Mouse (Mus musculus) liver, adult 2 months (tissue): ENCODE data around the gene Rarb. TPM values are rescaled to one million over a fixed set of nuclear protein-coding genes. Genes with fewer than 3 reads are reported as not detected.
A peak's percentile ranks its signal among the peaks of the same experiment; 100 is the strongest.

Experiments
- DNase-seq: peaks from one replicate; pipeline ENCODE4 v3.0.0-alpha.2; 2011; ENCODE audit warnings: low read depth, low spot score; ENCODE audit errors: extremely low read depth
- H3K27ac ChIP-seq: fragments of 200-500 bp; replicated peaks from 2 replicates; pipeline ENCODE4 v1.5.1; 2012; ENCODE audit warnings: low read depth, mild to moderate bottlenecking, control low read depth, inconsistent platforms, low read length; ENCODE audit not compliant: insufficient read depth
- H3K27me3 ChIP-seq: fragments of 200-500 bp; 2 replicates; pipeline ENCODE4 v1.6.1; 2012; ENCODE audit warnings: mild to moderate bottlenecking, moderate library complexity, low read length, inconsistent platforms; ENCODE audit not compliant: control insufficient read depth, insufficient read depth
- H3K36me3 ChIP-seq: fragments of 200-500 bp; 2 replicates; pipeline ENCODE4 v1.6.1; 2012; ENCODE audit warnings: low read length, inconsistent platforms; ENCODE audit not compliant: control insufficient read depth, insufficient read depth
- H3K4me1 ChIP-seq: fragments of 200-500 bp; 2 replicates; pipeline ENCODE4 v1.6.1; 2011; ENCODE audit warnings: low read length; ENCODE audit not compliant: control insufficient read depth, insufficient read depth
- H3K4me3 ChIP-seq: fragments of 200-500 bp; 2 replicates; pipeline ENCODE4 v1.5.1; 2011; ENCODE audit warnings: low read depth, mild to moderate bottlenecking, control low read depth, low read length, moderate library complexity; ENCODE audit not compliant: insufficient read depth
- H3K79me2 ChIP-seq: fragments of 200-500 bp; 2 replicates; pipeline ENCODE4 v1.6.1; 2012; ENCODE audit warnings: inconsistent platforms, mild to moderate bottlenecking, low read length, moderate library complexity; ENCODE audit not compliant: control insufficient read depth, insufficient read depth
- H3K9ac ChIP-seq: fragments of 200-500 bp; 2 replicates; pipeline ENCODE4 v1.6.1; 2012; ENCODE audit warnings: low read depth, mild to moderate bottlenecking, control low read depth, inconsistent platforms, low read length
- CTCF ChIP-seq: fragments of 200-500 bp; IDR thresholded peaks from 2 replicates; pipeline ENCODE4 v1.5.1; 2011; ENCODE audit warnings: low read depth, low read length, control low read depth
- POLR2A ChIP-seq: fragments of 200-500 bp; IDR thresholded peaks from 2 replicates; pipeline ENCODE4 v1.6.1; 2011; ENCODE audit warnings: low read length, control low read depth; ENCODE audit not compliant: insufficient read depth; ENCODE audit errors: extremely low read depth
- WGBS: fragments of 180-500 bp; shearing (Covaris S2); methylation state at CpG from one replicate; pipeline ENCODE4 v1.1.7; 2018; 5-methylcytosine and 5-hydroxymethylcytosine counted together
- polyA plus RNA-seq: library from polyadenylated mRNA; depleted of rRNA; stranded (reverse); fragments of >200 nt; gene quantifications from 2 replicates; pipeline ENCODE4 v1.2.3, GENCODE M21; 2012
- total RNA-seq: library from RNA; depleted of rRNA; stranded (reverse); fragments of >200 nt; gene quantifications from 2 replicates; pipeline ENCODE4 v1.2.3, GENCODE M21; 2014

Rarb gene
- total and polyA plus RNA-seq, 2 experiments: 2.8 to 6.9 TPM

GRCm38 (mm10) chr14:16695453-16696120 lies 123.4 kb downstream of the Rarb start:
- H3K4me3 ChIP-seq: no peak overlapping the region
- no peaks in the 10 kb centered on the region for H3K4me1 ChIP-seq
- no peaks in the 10 kb centered on the region for H3K36me3 ChIP-seq
- no peaks in the 10 kb centered on the region for H3K79me2 ChIP-seq
- TF ChIP-seq CTCF: no peak
- H3K27me3 ChIP-seq: no peaks in the 10 kb centered on the region
- H3K27ac ChIP-seq: peak overlapping the region; percentile 48; the same call in 1 of the 2 replicates
- H3K9ac ChIP-seq: no peak overlapping the region
- DNase-seq: peak; percentile 32
- WGBS: 64% methylated on average over 3 of the region's 3 CpGs

DNA sequence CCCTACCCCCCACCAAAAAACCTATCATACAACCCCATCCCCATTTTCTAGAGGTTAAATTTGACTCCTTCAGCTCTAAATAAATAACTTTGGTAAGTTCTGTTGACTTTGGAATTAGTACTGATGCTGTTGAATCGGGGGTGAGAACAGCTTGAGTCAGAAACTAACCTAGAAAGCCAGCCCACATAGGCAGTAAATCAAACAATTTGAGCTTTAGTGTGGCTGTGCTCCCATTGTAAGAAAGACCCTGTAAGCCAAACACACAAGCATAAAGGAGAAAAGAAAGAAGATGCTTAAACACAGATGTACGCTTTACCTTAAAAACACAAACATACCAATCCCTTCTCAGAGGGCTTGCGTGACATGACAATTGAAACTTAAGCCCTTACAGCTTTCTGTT lies 140.6 kb downstream of the Rarb start:
- DNase-seq: no peak
- Histone ChIP-seq H3K36me3 (no peaks in the 10 kb centered on the region), H3K79me2 (no peaks in the 10 kb centered on the region), H3K27me3 (no peaks in the 10 kb centered on the region), H3K4me3 (no peak overlapping the region), H3K9ac (no peak overlapping the region), H3K27ac (no peak overlapping the region), H3K4me1 (no peaks in the 10 kb centered on the region)
- WGBS: 77% methylated on average over 3 of the region's 3 CpGs
- TF ChIP-seq POLR2A (no peak), CTCF (no peak)

GRCm38 (mm10) chr14:16677081-16677480 lies 141.9 kb downstream of the Rarb start:
- TF ChIP-seq CTCF (no peak), POLR2A (no peak)
- no peak overlapping the region for H3K9ac ChIP-seq
- no peaks in the 10 kb centered on the region for H3K4me1 ChIP-seq
- no peaks in the 10 kb centered on the region for H3K79me2 ChIP-seq
- H3K4me3 ChIP-seq: no peak overlapping the region
- H3K27me3 ChIP-seq: no peaks in the 10 kb centered on the region
- DNase-seq: peak; percentile 17
- H3K36me3 ChIP-seq: no peaks in the 10 kb centered on the region
- no peak overlapping the region for H3K27ac ChIP-seq

- Histone ChIP-seq H3K27me3 (no peaks in the 10 kb centered on the region), H3K36me3 (no peaks in the 10 kb centered on the region), H3K27ac (no peak overlapping the region), H3K79me2 (no peaks in the 10 kb centered on the region), H3K4me1 (no peaks in the 10 kb centered on the region), H3K4me3 (no peak overlapping the region), H3K9ac (no peak overlapping the region)
- DNase-seq: no peak
- TF ChIP-seq CTCF (no peak), POLR2A (no peak)
- WGBS: 84% methylated on average over 3 of the region's 3 CpGs
These were observed 148.4 kb downstream of the Rarb start for GRCm38 (mm10) chr14:16670571-16670970.

DNA sequence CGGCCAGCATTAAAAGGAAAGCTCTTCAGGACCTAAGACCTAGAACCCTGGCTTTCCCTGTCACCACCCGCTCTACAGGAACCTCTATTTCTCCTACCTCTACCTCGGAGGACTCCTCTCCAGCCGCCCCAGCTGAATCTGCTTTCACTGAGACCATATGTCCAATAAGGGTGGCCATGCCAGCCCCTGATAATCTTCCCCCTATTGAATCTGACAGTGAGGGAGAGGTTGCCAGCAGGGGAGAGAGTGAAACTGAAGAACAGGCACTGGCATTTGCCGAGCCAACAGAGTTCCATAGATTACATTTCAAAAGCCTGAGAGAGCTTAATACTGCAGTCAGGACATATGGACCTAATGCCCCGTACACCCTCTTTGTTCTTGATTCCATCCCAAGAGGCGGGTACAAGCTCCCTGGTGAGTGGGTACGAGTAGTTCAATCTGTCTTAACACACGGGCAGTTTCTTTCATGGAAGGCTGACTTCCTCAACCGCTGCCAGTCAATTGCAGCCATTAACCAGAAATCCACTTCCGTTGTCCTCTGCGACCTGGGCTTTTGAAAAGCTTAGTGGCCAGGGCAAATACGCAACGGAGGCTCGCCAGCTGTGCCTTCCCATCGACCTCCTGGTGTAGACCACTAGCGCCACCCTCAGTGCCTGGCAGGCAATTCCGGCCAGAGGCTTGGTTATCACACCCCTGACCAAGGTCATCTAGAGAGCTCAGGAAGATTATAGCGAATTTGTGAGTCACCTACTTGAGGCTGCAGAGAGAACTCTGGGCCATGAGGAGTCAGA lies 179.6 kb downstream of the Rarb start:
- no peaks in the 10 kb centered on the region for H3K4me1 ChIP-seq
- 95% methylated on average over 19 of the region's 19 CpGs for WGBS
- H3K79me2 ChIP-seq: no peaks in the 10 kb centered on the region
- H3K4me3 ChIP-seq: no peak overlapping the region
- DNase-seq: no peak
- no peak overlapping the region for H3K9ac ChIP-seq
- peak; percentile 15; the same call in 1 of the 2 replicates for TF ChIP-seq CTCF
- TF ChIP-seq POLR2A: no peak
- no peaks in the 10 kb centered on the region for H3K36me3 ChIP-seq
- no peaks in the 10 kb centered on the region for H3K27me3 ChIP-seq
- H3K27ac ChIP-seq: no peak overlapping the region

DNA sequence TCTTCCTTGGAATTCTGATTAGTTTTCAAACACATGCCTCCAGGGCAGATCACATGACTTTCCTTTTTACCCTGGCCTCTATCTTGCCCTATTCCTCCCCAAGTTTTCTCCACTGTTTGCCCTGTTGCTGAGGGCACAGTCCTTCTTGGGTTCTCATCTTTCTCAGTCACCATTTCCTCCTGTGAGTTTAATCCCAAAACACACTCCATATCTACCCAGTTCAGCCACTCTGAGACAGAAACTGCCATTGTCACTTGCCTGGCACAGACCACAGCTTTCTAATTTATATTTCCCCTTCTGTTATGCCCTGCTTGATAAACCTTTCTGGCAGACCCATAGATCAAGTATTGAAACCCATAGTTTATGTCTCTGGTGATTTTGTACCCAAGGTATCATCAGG lies 205.0 kb downstream of the Rarb start:
- H3K4me1 ChIP-seq: no peaks in the 10 kb centered on the region
- TF ChIP-seq POLR2A: no peak
- no peak overlapping the region for H3K4me3 ChIP-seq
- H3K36me3 ChIP-seq: no peaks in the 10 kb centered on the region
- H3K79me2 ChIP-seq: no peaks in the 10 kb centered on the region
- DNase-seq: no peak
- H3K27me3 ChIP-seq: no peaks in the 10 kb centered on the region
- H3K9ac ChIP-seq: no peak overlapping the region
- H3K27ac ChIP-seq: no peak overlapping the region
